9 mouse cellular contexts compared by ENCODE assay signal in the genomic region with DNA sequence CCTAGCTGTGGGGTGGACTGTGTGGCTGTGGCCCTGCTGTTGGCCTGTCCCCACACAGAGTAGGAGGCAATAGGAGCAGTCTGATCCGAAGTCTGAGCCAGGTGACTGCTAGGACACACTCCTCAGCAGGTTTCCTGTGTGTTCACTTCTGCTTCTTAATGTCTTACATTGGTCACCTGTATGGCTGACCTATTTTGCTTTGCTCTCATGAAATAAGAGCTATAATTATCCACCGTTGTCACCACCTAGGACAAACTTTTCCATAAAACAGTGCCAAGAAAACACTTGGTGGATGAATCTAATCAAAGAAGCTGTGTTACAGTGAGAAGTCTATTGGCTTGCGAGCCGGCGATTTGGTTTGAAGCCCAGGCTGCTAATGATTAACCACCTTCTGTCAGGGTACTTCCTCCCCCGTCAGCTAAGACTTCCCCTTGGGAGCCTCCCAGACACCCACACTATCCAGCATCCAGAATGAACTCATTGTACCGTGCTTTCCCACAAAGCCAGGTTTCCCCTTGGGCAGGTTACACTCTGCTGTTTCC. TPM values are rescaled to one million over a fixed set of nuclear protein-coding genes. Genes with fewer than 3 reads are reported as not detected.
DNase-seq lines count a peak whose midpoint lies in the region; ATAC-seq and TF ChIP-seq lines count a peak whose summit lies in the region.
"Had no signal": no experiment of that assay in that cellular context is flagged by ENCODE, and none has a peak within 500 bp of the region (broad histone marks: within the 10 kb centered on the region; RNA-seq: fewer than 3 reads in every experiment).

No protein-coding gene starts in this region.

- no peaks in the 10 kb centered on the region for H3K36me3 ChIP-seq in stomach, embryonic 15.5 days
- H3K36me3 ChIP-seq in hindbrain, embryonic 13.5 days = no peaks in the 10 kb centered on the region
- H3K36me3 ChIP-seq: hindbrain, embryonic 15.5 days had no signal

- TF ChIP-seq POLR2A in cerebellum, adult 2 months (IDR thresholded peaks at IDR 0.05; ENCODE audit: borderline replicate concordance, insufficient read depth, low read length) = no peak

- no peak overlapping the region for H3K27ac ChIP-seq in cerebellum, adult 2 months (ENCODE audit: insufficient read depth, low read length)
- no peak overlapping the region for H3K27ac ChIP-seq in stomach, embryonic 15.5 days
- H3K27ac ChIP-seq in hindbrain, embryonic 13.5 days = no peak overlapping the region
- H3K27ac ChIP-seq: hindbrain, embryonic 15.5 days had no signal

- H3K4me1 ChIP-seq in cerebellum, adult 2 months (ENCODE audit: control insufficient read depth, insufficient read depth, low read length) = no peaks in the 10 kb centered on the region; the same call in 1 of the 2 replicates
- H3K4me1 ChIP-seq in stomach, embryonic 15.5 days = no peaks in the 10 kb centered on the region
- no peaks in the 10 kb centered on the region for H3K4me1 ChIP-seq in hindbrain, embryonic 13.5 days (replicated peaks)
- H3K4me1 ChIP-seq: hindbrain, embryonic 15.5 days had no signal

- H3K27me3 ChIP-seq in cerebellum, adult 2 months (ENCODE audit: control insufficient read depth, insufficient read depth, low read length) = no peaks in the 10 kb centered on the region; the same call in 1 of the 2 replicates
- no peaks in the 10 kb centered on the region for H3K27me3 ChIP-seq in stomach, embryonic 15.5 days (replicated peaks)
- H3K27me3 ChIP-seq in hindbrain, embryonic 13.5 days = no peaks in the 10 kb centered on the region
- H3K27me3 ChIP-seq: hindbrain, embryonic 15.5 days had no signal

- no peak for TF ChIP-seq CTCF in cerebellum, adult 2 months (IDR thresholded peaks at IDR 0.05; ENCODE audit: borderline replicate concordance, insufficient read depth, low read depth, low read length)

- H3K4me2 ChIP-seq in stomach, embryonic 15.5 days = no peak overlapping the region
- H3K4me2 ChIP-seq in hindbrain, embryonic 13.5 days = no peak overlapping the region
- H3K4me2 ChIP-seq: hindbrain, embryonic 15.5 days had no signal

- no peak overlapping the region for H3K9ac ChIP-seq in stomach, embryonic 15.5 days
- H3K9ac ChIP-seq in hindbrain, embryonic 13.5 days = no peak overlapping the region
- H3K9ac ChIP-seq: hindbrain, embryonic 15.5 days had no signal

- WGBS in cerebellum, adult 2 months = 6% methylated on average over 7 of the region's 7 CpGs
- WGBS in stomach, embryonic 15.5 days = 43% methylated on average over 7 of the region's 7 CpGs
- WGBS in hindbrain, embryonic 13.5 days = 61% methylated on average over 7 of the region's 7 CpGs

- no peaks in the 10 kb centered on the region for H3K9me3 ChIP-seq in stomach, embryonic 15.5 days
- H3K9me3 ChIP-seq in hindbrain, embryonic 13.5 days = no peaks in the 10 kb centered on the region
- H3K9me3 ChIP-seq: hindbrain, embryonic 15.5 days had no signal

- DNase-seq in cerebellum, adult 2 months = peak; percentile 16 to 54
- no peak for DNase-seq in cerebellum, adult 8-10 months
- DNase-seq in right cerebral cortex, postnatal 10 days (ENCODE audit: low spot score in 2 of 2) = peak; percentile 44 to 47
- DNase-seq in right cerebral cortex, postnatal 36 days (ENCODE audit: low spot score in 2 of 2) = no peak
- DNase-seq in kidney, adult 18-20 months = peak; percentile 65
- no peak for DNase-seq in urinary bladder, adult 2 months (ENCODE audit: low spot score)

- ATAC-seq in stomach, embryonic 15.5 days (ENCODE audit: insufficient read depth, low FRiP score, low read depth) = peak; percentile 58; the same call in 1 of the 2 replicates
- no peak for ATAC-seq in hindbrain, embryonic 13.5 days (ENCODE audit: low FRiP score)

- no peak overlapping the region for H3K4me3 ChIP-seq in cerebellum, adult 2 months (replicated peaks; ENCODE audit: insufficient read depth, low read depth, low read length)
- no peak overlapping the region for H3K4me3 ChIP-seq in stomach, embryonic 15.5 days (replicated peaks)
- H3K4me3 ChIP-seq in hindbrain, embryonic 13.5 days = no peak overlapping the region
- H3K4me3 ChIP-seq: hindbrain, embryonic 15.5 days had no signal

RNA-seq across cellular contexts. Expression of gene Rgs2, which starts 14.5 kb away (rescaled TPM):
- 18.3 and 20.4 TPM in 2 replicates for polyA plus RNA-seq in cerebellum, adult 2 months (2012; rRNA removed)
- 57.6 and 65.4 TPM in 2 replicates for polyA plus RNA-seq in stomach, embryonic 15.5 days (2015; fragmentation: Nextera tagmentation; extraction: Ambion mirVana)
- 132 and 135 TPM in 2 replicates for polyA plus RNA-seq in hindbrain, embryonic 13.5 days (2015; fragmentation: Nextera tagmentation; extraction: Ambion mirVana)
- polyA plus RNA-seq in urinary bladder, adult 2 months (2012; rRNA removed) = 123 and 233 TPM in 2 replicates

Comparison
In these comparisons a context has a peak if more than half of its experiments do, and no peak if none do; other contexts are left out.
1. DNase-seq: peak in cerebellum, adult 2 months (2 of 2), right cerebral cortex, postnatal 10 days (2 of 2) and kidney, adult 18-20 months (single experiment); none in cerebellum, adult 8-10 months (single experiment), right cerebral cortex, postnatal 36 days (0 of 2) and urinary bladder, adult 2 months (single experiment).